Mouse (Mus musculus) fibroblast of lung, adult 2 months (primary cell): ENCODE results near the gene Ripor2.

Source experiments
- DNase-seq: peaks from one replicate; pipeline ENCODE4 v3.0.0-alpha.2; 2011; ENCODE audit warnings: low read depth

The Ripor2 gene

DNA sequence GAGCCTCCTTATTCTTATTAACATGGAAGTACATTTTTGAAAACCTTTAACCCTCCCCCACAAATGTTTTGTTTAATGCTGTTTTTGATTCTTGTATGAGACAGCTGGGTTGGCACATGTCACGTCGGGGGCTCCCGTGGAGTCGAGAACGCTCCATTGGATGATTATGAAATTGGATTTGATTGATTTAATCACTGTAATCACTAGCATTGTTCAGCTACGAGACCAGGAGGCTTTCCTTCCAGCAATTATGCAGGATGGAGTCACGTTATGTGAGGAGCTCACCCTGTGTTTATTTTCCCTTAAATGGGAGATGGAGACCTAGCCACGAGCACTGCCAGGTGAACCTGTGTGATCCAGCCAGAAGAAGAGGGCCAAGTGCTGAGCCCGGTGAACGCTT is at the start of gene Ripor2:
Gene Ripor2 (plus strand): TSS at position 357 of the 400 bp plus-strand sequence.
- no peak for DNase-seq

GRCm38 (mm10) chr13:24536531-24537167 is 45.3 kb upstream of the Ripor2 start:
- DNase-seq: no peak

DNA sequence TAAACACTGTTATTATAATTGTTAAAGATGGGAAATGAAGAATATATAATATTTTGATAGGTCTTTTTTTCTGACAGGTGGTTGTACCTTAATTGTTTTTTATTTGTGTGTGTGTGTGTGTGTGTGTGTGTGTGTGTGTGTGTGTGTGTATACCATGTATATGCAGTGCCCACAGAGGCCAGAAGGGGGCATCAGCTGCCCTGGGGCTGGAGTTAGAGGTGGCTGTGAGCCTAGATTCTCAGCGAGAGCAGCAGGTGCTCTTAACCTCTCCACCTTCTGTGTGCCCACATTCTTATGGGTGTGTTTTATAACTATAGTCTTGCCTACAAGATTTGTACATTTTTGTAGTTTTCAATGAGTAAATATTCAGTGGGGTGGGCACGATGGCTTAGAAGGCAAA is 44.0 kb upstream of the Ripor2 start:
- DNase-seq: no peak

- DNase-seq: no peak
Measured at GRCm38 (mm10) chr13:24538941-24539340, 43.0 kb upstream of the Ripor2 start.

- no peak for DNase-seq
Measured at GRCm38 (mm10) chr13:24545677-24546076, 36.3 kb upstream of the Ripor2 start.

GRCm38 (mm10) chr13:24546801-24547459 is 35.1 kb upstream of the Ripor2 start:
- no peak for DNase-seq

DNA sequence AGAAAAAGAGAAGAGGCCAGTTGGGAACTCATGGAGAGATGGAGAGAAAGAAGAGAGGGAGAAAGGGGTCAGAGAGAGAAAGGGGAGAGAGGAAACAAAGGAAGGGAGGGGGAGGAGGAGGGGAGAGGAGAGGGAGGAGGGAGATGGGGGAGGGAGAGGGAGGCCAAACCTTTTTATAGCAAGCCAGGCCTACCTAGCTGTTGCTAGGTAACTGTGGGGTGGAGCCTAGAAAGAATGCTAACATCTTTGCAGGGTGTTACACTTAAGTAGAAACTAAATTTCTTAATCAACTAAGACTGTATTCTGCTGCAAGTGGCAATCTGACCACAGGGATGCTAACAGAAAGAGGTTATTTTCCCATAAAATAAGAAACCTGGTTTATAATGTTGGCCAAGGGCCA is 33.1 kb upstream of the Ripor2 start:
- DNase-seq: no peak

DNA sequence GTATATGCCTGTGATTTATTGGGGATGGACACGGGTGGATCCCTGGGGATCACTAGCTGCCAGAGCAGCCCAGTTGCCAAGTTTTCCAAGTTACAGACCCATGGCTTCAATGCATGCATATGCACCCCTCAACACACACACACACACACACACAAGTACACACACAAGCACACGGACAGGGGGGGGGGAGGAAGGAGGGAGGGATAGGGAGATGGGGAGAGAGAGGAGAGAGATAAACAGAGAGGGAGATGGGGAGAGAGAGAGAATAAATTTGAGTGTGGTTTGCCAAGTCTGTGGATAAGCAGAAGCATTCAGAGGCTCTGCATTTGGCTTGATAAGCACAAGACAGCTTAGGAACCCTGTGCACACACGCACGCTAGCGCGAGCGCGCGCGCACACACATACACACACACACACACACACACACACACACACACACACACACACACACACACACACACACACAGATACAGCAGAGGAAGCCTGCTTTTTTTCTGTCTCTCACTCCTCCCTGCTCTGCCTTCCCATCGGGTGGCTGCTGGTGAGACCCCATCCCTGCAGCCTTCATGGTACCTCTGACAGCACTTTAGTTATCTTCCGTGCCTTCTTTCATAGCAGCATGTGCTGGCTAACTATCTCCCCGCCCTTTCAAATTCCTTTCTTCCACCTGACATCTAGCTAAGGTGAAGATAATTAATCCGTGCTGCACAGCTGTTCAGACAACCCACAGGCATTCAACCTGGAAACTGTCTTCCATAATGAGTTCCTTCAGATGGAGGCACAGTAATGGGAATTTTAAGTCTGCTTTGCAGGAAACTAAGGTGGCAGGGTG is 30.7 kb upstream of the Ripor2 start:
- DNase-seq: no peak

DNA sequence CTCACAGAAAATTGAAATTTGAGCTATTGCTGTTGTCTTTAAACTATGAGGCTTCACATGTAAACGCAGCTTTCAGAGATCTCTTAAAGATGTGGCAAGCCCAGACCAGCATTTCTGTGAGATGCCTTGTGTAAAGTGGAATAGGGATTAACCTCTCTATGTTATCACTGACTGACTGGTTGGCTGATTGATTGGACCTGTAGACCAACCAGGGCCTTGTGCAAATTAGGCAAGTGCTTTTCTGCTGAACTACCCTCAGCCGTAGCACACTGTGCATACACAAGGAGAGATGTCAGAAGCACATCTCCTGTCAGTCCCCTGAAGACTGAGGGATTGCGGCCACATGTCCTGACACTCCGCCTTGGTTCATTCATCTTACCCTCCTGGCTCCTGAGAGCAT is 29.9 kb upstream of the Ripor2 start:
- no peak for DNase-seq

GRCm38 (mm10) chr13:24561391-24561790 is 20.6 kb upstream of the Ripor2 start:
- DNase-seq: no peak

GRCm38 (mm10) chr13:24564706-24565105 is 17.3 kb upstream of the Ripor2 start:
- DNase-seq: peak; percentile 21

GRCm38 (mm10) chr13:24565230-24565949 is 16.6 kb upstream of the Ripor2 start:
- peak; percentile 41 for DNase-seq

GRCm38 (mm10) chr13:24565950-24566320 is 16.1 kb upstream of the Ripor2 start:
- peak; percentile 84 for DNase-seq

DNA sequence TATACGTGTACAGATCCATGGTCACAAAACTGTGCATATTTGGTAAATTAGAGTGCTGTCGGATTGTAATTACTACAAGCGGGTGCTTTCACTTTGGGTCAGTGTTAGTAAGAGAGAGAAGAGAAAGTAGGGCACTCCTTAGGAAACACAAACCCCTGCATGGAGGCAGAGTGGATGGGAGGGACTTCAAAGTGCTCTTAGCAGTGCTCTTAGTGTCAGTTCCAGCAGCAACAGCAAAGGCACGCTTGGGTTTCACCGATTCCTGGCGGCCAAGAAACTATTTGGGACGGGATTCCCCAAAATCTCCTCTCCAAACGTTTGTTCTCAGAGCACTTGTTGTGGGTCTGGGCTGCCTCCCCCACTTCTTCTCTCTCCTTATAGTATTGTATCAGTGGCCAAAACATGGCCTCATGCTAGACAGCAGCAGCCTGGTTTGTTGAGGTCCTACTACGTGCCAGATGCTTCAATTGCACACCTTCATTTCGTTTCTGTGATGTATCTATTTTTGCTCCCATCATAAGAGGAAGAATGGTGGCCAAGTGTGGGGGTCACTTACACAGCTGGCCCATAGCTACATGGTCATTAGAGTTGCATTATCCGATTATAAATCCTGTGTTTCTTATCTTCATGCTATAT is 14.7 kb upstream of the Ripor2 start:
- DNase-seq: no peak

GRCm38 (mm10) chr13:24569066-24569465 is 12.9 kb upstream of the Ripor2 start:
- DNase-seq: no peak

DNA sequence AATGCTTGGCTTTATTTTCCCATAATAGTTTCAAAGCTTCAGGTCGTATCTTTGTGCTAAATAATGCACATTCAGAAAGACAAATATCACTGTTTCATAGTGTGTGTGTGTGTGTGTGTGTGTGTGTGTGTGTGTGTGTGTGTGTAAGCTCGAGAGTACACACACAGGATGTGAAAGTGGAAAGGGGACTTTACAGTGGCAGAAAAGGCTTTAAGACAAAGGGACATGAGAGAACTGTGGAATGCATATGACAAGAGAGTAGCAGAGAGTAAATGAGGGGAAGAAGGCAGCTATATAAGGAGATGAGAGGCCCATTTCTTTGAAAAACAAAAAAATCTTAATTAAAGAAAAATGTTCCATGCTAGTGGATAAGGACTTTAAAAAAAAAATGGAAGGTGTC is 11.3 kb upstream of the Ripor2 start:
- DNase-seq: no peak

GRCm38 (mm10) chr13:24571906-24572305 is 10.1 kb upstream of the Ripor2 start:
- peak; percentile 17 for DNase-seq

- no peak for DNase-seq
Measured at GRCm38 (mm10) chr13:24575126-24575525, 6.9 kb upstream of the Ripor2 start.

DNA sequence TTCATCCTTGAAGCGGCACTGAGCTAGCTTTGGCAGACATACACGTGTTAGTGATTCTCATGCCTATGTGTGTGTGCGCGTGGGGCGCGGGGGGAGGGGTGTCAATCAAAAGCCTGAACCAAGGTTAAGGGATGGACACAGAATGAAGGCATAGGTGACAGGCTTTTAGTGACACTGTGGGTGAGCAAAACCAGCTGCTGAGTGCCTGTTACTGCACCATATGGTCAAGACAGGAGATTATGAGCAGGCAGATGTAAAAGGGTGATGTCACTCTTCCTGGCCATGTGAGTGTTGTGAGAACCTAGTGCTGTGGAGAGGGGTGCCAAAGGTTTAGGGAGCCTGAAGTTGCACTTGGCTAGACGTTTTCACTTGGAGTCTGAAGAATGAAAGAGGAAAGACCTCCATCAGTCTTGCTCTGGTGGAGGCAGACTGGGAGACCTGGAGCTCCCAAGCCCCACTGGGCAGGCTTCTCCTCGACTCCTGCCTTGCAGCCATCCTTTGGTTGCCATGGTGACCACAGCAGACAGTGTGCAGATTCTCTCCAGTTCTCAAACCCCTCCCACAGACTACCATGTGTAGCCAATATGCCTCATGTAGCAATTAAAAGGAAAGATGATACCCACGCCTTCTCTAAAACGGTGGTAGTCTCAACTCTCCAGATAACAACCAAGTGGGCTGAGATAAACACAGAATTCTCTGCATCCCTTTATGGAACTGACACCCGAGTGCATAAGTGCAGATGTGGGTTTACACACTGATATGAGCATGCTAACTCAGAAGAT is 5.5 kb upstream of the Ripor2 start:
- DNase-seq: peak; percentile 12

- DNase-seq: no peak
Measured at GRCm38 (mm10) chr13:24578317-24578716, 3.7 kb upstream of the Ripor2 start.

GRCm38 (mm10) chr13:24580759-24581158 is 1.2 kb upstream of the Ripor2 start:
- DNase-seq: no peak
